Mouse (Mus musculus) gastrocnemius, adult 8-10 months (tissue): ENCODE measurements around the gene Dis3l2. TPM values are rescaled to one million over a fixed set of nuclear protein-coding genes. Genes with fewer than 3 reads are reported as not detected.

Source experiments
- DNase-seq, 2 experiments: peaks; one replicate each; pipeline ENCODE4 v3.0.0; 2022; ENCODE audit warnings: low spot score in 2 of 2
- total RNA-seq, 4 experiments: library from RNA; stranded (reverse); gene quantifications; 2 replicates each; pipeline ENCODE4 v1.2.4; 2022

Dis3l2 gene
- 10 to 100 TPM; 11.8 to 13.5 (median 13.4) TPM for total RNA-seq

- peak; percentile 49 to 76 for DNase-seq
These were observed at the start of gene Dis3l2 for GRCm38 (mm10) chr1:86703300-86703964. Gene Dis3l2, plus strand, starts transcription at chr1:86703808.

DNA sequence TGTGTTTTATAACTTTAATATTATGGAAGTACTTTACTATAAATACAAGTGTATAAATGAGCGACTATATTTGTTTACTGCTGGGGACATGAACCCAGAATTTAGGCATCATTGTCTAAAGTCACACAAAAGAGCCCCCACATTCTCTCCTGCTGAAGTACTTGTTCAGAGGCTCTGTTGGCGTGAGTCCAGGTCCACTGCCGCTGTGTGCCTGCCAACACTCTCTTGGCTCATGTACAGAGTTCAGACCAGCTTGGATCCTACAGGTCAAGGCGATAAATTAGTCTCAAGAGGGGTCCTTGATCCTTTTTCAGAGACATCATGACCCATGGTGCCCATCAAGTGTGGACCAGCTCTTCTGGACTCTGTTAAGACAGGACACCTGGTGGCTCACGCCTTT is 46.5 kb upstream of the Dis3l2 start:
- DNase-seq, result no peak

DNA sequence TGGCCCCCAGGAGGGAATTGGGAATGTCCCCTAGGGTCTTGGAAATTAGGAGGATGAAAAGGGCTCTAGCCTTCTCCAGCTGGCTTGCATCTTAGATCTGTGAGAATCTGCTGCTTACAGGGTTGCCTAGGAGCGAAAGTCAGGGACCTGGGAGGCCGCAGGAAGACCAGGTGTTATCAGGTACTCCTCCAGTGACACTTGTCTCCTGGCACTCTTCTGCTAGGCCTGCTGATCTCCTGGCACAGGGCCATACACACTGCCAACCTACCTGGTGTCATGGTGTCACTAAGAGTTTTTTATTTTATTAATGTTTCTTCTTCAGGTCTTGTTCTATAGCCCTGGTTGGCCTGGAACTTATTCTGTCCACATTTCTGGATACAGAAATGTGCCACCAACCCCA is 38.5 kb upstream of the Dis3l2 start:
- no peak for DNase-seq

GRCm38 (mm10) chr1:86669552-86670273 is 33.9 kb upstream of the Dis3l2 start:
- peak; percentile 37 to 59 for DNase-seq

GRCm38 (mm10) chr1:86670279-86671038 is 33.1 kb upstream of the Dis3l2 start, which contains the start of gene Nppc:
Gene Nppc, minus strand, starts transcription at chr1:86670571.
- DNase-seq, result peak; percentile 20 to 56

DNA sequence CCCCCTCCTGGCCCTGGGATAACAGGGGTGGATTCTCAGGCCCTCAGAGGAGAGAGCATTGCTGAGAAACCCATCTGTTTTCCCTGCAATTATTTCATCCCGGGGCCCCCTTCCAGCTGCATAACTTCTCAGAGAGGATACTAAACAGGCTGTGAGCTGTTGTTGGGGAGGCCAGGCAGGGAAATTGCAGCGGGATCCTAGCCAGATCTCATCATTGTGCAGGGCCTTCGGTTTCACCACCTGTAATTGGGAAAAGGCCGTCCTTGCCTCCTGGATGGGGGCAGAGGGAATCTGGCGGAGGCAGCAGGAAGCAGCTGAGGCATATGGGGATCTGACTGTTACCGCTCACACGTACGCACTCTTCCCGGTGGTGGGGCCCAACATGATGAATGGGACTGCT is 29.2 kb upstream of the Dis3l2 start:
- DNase-seq, result peak in 1 of 2 experiments; percentile 35

GRCm38 (mm10) chr1:86675126-86675525 is 28.5 kb upstream of the Dis3l2 start:
- DNase-seq, result peak; percentile 61 to 63

DNA sequence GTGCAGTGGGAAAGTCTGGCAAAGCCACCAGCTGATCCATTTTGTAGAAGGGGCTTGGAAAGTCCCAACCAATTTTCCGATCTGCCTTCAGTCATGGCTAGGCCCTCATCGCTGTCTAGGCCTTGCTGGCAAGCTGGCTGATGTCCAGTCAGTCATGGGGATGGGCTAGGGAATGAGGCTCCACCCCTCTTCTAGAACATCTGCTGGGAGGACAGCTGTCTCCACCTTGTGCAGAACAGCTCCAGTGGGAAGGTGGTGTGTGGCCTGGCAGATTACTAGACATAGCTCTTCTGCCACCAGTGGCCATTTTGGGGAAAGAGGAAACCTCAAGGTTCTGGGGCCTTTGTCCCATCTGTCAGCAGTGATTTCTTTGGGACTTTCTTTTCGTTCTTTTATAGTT is 26.0 kb upstream of the Dis3l2 start:
- DNase-seq, result no peak

DNA sequence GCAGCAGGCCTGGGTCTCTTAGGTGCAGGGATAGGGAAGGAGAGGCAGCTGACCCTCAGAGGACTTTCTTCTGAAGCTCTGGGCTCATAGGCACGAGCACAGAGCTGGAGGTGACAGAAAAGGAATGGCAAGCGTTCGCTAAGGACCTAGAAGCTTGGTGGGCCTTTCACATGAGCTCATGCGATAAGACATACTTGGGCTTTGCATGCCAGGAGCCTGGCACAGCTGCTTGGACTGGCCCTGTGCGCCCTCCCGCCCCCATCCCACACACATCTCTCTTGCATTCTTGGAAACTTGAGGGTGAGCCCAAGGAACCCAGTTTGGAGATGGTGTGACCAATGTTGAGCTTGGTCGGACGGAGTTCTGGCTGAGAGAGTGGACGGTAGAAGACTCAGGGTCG is 24.9 kb upstream of the Dis3l2 start:
- DNase-seq, result no peak

DNA sequence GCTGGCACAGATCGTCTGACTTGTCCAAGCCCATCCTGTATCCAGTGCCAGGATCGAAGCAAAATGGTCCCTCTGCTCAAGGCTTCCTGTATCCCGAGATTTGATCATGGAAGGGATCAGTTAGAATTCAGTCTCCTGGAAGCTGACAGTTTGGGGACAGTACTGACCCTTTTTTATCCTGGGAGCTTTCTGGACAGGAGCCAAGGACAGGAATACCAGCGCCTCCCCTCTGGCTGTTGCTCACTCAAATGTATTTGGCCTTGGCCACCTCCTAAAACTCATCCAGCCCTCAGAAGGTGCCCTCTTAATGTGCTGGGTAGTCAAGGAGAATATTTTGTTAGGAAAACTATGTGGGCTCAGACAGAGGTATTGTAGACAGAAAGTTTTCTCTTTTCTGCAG is 16.4 kb upstream of the Dis3l2 start:
- no peak for DNase-seq

GRCm38 (mm10) chr1:86691027-86691426 is 12.6 kb upstream of the Dis3l2 start:
- DNase-seq, result no peak

DNA sequence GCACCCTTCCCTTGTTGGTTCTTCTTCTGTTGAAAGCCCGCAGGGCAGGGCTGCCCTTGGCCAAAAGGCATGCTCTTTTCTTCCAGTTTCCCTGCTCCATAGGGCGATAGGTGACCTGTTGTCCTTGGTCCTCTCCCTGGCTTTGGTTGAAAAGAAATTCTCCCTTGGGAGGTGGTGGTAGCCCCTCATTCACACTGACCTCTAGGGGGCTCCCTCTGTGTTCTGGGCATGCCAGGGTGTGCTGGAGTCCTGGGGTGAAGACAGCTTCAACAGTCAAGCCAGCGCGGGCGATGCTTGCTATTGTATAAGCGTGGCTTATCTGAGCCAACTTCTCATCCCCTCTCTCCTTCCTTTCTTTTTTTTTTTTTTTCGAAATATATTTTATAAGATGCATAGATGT is 6.7 kb upstream of the Dis3l2 start:
- no peak for DNase-seq

DNA sequence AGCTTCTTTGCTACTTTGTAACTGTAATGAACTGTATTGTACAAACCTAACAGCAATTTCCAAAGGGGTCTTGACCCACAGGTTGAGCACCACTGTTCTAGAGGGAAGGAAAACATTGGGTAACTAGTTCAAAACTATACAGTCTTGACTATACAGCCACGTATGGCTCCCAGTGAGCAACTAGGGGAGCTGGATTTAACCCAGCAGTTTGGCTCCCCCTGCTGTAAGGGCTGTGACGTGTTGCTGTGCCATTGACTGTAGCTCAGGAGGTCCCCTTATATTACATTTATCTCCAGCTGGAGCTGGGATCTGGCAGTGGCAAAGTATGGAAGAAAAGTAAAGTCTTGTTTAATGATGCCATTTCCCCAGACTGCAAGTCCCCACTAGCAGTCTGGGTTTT is 4.9 kb upstream of the Dis3l2 start:
- no peak for DNase-seq

- no peak for DNase-seq
These were observed 4.1 kb upstream of the Dis3l2 start for GRCm38 (mm10) chr1:86699346-86700136.

- DNase-seq, result no peak
These were observed 3.2 kb upstream of the Dis3l2 start for GRCm38 (mm10) chr1:86700367-86700766.

GRCm38 (mm10) chr1:86703965-86704326 is 338 bp downstream of the Dis3l2 start:
- no peak for DNase-seq

- no peak for DNase-seq
These were observed 1.9 kb downstream of the Dis3l2 start for GRCm38 (mm10) chr1:86705461-86705860.

- DNase-seq, result no peak
These were observed 5.9 kb downstream of the Dis3l2 start for GRCm38 (mm10) chr1:86709546-86709945.

DNA sequence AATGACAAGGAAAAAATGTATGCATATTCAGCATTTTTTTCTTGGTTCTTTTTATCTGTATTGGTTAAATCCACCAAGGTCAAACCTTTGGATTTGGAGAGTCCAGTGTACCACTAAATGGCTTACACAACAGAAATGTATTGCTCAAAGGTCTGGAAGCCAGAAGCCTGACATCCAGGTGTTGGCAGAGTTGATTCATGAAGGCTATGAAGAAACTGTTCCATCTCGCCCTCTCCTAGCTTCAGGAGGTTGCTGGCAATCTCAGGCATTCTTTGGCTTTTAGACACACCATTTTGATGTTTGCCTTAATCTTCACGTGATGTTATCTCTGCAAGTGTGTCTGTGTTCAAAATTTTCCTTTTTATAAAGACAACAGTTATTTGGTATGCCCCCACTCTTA is 8.4 kb downstream of the Dis3l2 start:
- no peak for DNase-seq

GRCm38 (mm10) chr1:86713054-86713453 is 9.4 kb downstream of the Dis3l2 start:
- DNase-seq, result no peak

GRCm38 (mm10) chr1:86718190-86718589 is 14.6 kb downstream of the Dis3l2 start:
- no peak for DNase-seq
